Mouse (Mus musculus): ENCODE data around the gene Shc3. TPM values are rescaled to one million over a fixed set of nuclear protein-coding genes. Genes with fewer than 3 reads are reported as not detected.
A peak's percentile ranks its signal among the peaks of the same experiment; 100 is the strongest.

The Shc3 gene
- polyA plus RNA-seq, 1 experiment from 2014 or later = 4.3 TPM

- no peaks in the 10 kb centered on the region for H3K27me3 ChIP-seq (replicated peaks; ENCODE audit: control insufficient read depth, insufficient read depth, low read length)
- no peak overlapping the region for H3K4me3 ChIP-seq (ENCODE audit: low read depth, low read length)
- no peaks in the 10 kb centered on the region for H3K4me1 ChIP-seq (ENCODE audit: control insufficient read depth, insufficient read depth, low read length)
- no peak overlapping the region for H3K4me2 ChIP-seq (ENCODE audit: low read length)
- H3K36me3 ChIP-seq (ENCODE audit: control insufficient read depth, insufficient read depth, low read length) = no peaks in the 10 kb centered on the region
- ATAC-seq (no peak), DNase-seq (ENCODE audit: low spot score) (peak; percentile 22)
- no peaks in the 10 kb centered on the region for H3K9me3 ChIP-seq (replicated peaks; ENCODE audit: control insufficient read depth, low read length)
- WGBS = 29% methylated on average over 4 of the region's 4 CpGs
- H3K9ac ChIP-seq (ENCODE audit: low read length) = no peak overlapping the region
- no peak overlapping the region for H3K27ac ChIP-seq (ENCODE audit: low read depth, low read length)
These were observed 112.9 kb downstream of the Shc3 start for GRCm38 (mm10) chr13:51456190-51456878.

GRCm38 (mm10) chr13:51446550-51446949, 122.7 kb downstream of the Shc3 start:
- Histone ChIP-seq H3K9ac (ENCODE audit: low read length) (no peak overlapping the region), H3K27me3 (replicated peaks; ENCODE audit: control insufficient read depth, insufficient read depth, low read length) (no peaks in the 10 kb centered on the region), H3K4me2 (ENCODE audit: low read length) (no peak overlapping the region), H3K36me3 (ENCODE audit: control insufficient read depth, insufficient read depth, low read length) (0 out of 2 replicates have a peak, but pooled peaks cover 2% of the 10 kb centered on the region), H3K4me1 (ENCODE audit: control insufficient read depth, insufficient read depth, low read length) (no peaks in the 10 kb centered on the region), H3K9me3 (replicated peaks; ENCODE audit: control insufficient read depth, low read length) (no peaks in the 10 kb centered on the region), H3K27ac (ENCODE audit: low read depth, low read length) (no peak overlapping the region), H3K4me3 (ENCODE audit: low read depth, low read length) (no peak overlapping the region)
- WGBS = 85% methylated on average over 4 of the region's 4 CpGs
- ATAC-seq = no peak
- no peak for DNase-seq (ENCODE audit: low spot score)

GRCm38 (mm10) chr13:51442922-51443321, 126.3 kb downstream of the Shc3 start:
- no peak for ATAC-seq
- Histone ChIP-seq H3K27ac (ENCODE audit: low read depth, low read length) (no peak overlapping the region), H3K36me3 (ENCODE audit: control insufficient read depth, insufficient read depth, low read length) (0 out of 2 replicates have a peak, but pooled peaks cover 2% of the 10 kb centered on the region), H3K27me3 (replicated peaks; ENCODE audit: control insufficient read depth, insufficient read depth, low read length) (no peaks in the 10 kb centered on the region), H3K9me3 (replicated peaks; ENCODE audit: control insufficient read depth, low read length) (no peaks in the 10 kb centered on the region), H3K9ac (ENCODE audit: low read length) (no peak overlapping the region), H3K4me1 (ENCODE audit: control insufficient read depth, insufficient read depth, low read length) (no peaks in the 10 kb centered on the region), H3K4me3 (ENCODE audit: low read depth, low read length) (no peak overlapping the region), H3K4me2 (ENCODE audit: low read length) (no peak overlapping the region)
- no peak for DNase-seq (ENCODE audit: low spot score)
- 87% methylated on average over 8 of the region's 8 CpGs for WGBS

- DNase-seq (ENCODE audit: low spot score) (peak; percentile 58), ATAC-seq (peak; percentile 46; the same call in 1 of the 2 replicates)
- H3K27me3 ChIP-seq (replicated peaks; ENCODE audit: control insufficient read depth, insufficient read depth, low read length) = no peaks in the 10 kb centered on the region
- no peak overlapping the region for H3K4me3 ChIP-seq (ENCODE audit: low read depth, low read length)
- H3K9me3 ChIP-seq (replicated peaks; ENCODE audit: control insufficient read depth, low read length) = no peaks in the 10 kb centered on the region
- H3K4me2 ChIP-seq (ENCODE audit: low read length) = no peak overlapping the region
- H3K4me1 ChIP-seq (ENCODE audit: control insufficient read depth, insufficient read depth, low read length) = peaks cover 6% of the 10 kb centered on the region; the same call in 1 of the 2 replicates
- H3K27ac ChIP-seq (ENCODE audit: low read depth, low read length) = no peak overlapping the region; the same call in 1 of the 2 replicates
- 0 out of 2 replicates have a peak, but pooled peaks cover 2% of the 10 kb centered on the region for H3K36me3 ChIP-seq (ENCODE audit: control insufficient read depth, insufficient read depth, low read length)
- H3K9ac ChIP-seq (ENCODE audit: low read length) = no peak overlapping the region
- 27% methylated on average over 14 of the region's 14 CpGs for WGBS
These were observed 131.8 kb downstream of the Shc3 start for GRCm38 (mm10) chr13:51437105-51438085.

- no peak overlapping the region for H3K27ac ChIP-seq (ENCODE audit: low read depth, low read length)
- no peak overlapping the region for H3K4me3 ChIP-seq (ENCODE audit: low read depth, low read length)
- 92% methylated on average over 2 of the region's 2 CpGs for WGBS
- H3K9ac ChIP-seq (ENCODE audit: low read length) = no peak overlapping the region
- H3K36me3 ChIP-seq (ENCODE audit: control insufficient read depth, insufficient read depth, low read length) = no peaks in the 10 kb centered on the region
- no peak for ATAC-seq
- no peaks in the 10 kb centered on the region for H3K9me3 ChIP-seq (replicated peaks; ENCODE audit: control insufficient read depth, low read length)
- DNase-seq (ENCODE audit: low spot score) = no peak
- H3K27me3 ChIP-seq (replicated peaks; ENCODE audit: control insufficient read depth, insufficient read depth, low read length) = no peaks in the 10 kb centered on the region
- peaks cover 6% of the 10 kb centered on the region; the same call in 1 of the 2 replicates for H3K4me1 ChIP-seq (ENCODE audit: control insufficient read depth, insufficient read depth, low read length)
- H3K4me2 ChIP-seq (ENCODE audit: low read length) = no peak overlapping the region
These were observed 134.1 kb downstream of the Shc3 start for GRCm38 (mm10) chr13:51435146-51435545.

GRCm38 (mm10) chr13:51434460-51434859, 134.8 kb downstream of the Shc3 start:
- Histone ChIP-seq H3K4me2 (ENCODE audit: low read length) (no peak overlapping the region), H3K9me3 (replicated peaks; ENCODE audit: control insufficient read depth, low read length) (no peaks in the 10 kb centered on the region), H3K4me1 (ENCODE audit: control insufficient read depth, insufficient read depth, low read length) (peaks cover 6% of the 10 kb centered on the region; the same call in 1 of the 2 replicates), H3K4me3 (ENCODE audit: low read depth, low read length) (no peak overlapping the region), H3K27me3 (replicated peaks; ENCODE audit: control insufficient read depth, insufficient read depth, low read length) (no peaks in the 10 kb centered on the region), H3K27ac (ENCODE audit: low read depth, low read length) (no peak overlapping the region), H3K9ac (ENCODE audit: low read length) (no peak overlapping the region), H3K36me3 (ENCODE audit: control insufficient read depth, insufficient read depth, low read length) (no peaks in the 10 kb centered on the region)
- ATAC-seq (no peak), DNase-seq (ENCODE audit: low spot score) (no peak)
- WGBS = 56% methylated on average over 2 of the region's 2 CpGs

- Histone ChIP-seq H3K36me3 (ENCODE audit: control insufficient read depth, insufficient read depth, low read length) (no peaks in the 10 kb centered on the region), H3K4me3 (ENCODE audit: low read depth, low read length) (no peak overlapping the region), H3K27me3 (replicated peaks; ENCODE audit: control insufficient read depth, insufficient read depth, low read length) (no peaks in the 10 kb centered on the region), H3K4me2 (ENCODE audit: low read length) (no peak overlapping the region), H3K4me1 (ENCODE audit: control insufficient read depth, insufficient read depth, low read length) (peaks cover 6% of the 10 kb centered on the region; the same call in 1 of the 2 replicates), H3K27ac (ENCODE audit: low read depth, low read length) (no peak overlapping the region), H3K9ac (ENCODE audit: low read length) (no peak overlapping the region), H3K9me3 (replicated peaks; ENCODE audit: control insufficient read depth, low read length) (no peaks in the 10 kb centered on the region)
- no peak for ATAC-seq
- DNase-seq (ENCODE audit: low spot score) = no peak
- 79% methylated on average over 3 of the region's 3 CpGs for WGBS
These were observed 135.8 kb downstream of the Shc3 start for GRCm38 (mm10) chr13:51433371-51433770.

GRCm38 (mm10) chr13:51425662-51426443, 143.4 kb downstream of the Shc3 start:
- ATAC-seq (peak; percentile 61), DNase-seq (ENCODE audit: low spot score) (peak; percentile 58)
- H3K27ac ChIP-seq (ENCODE audit: low read depth, low read length) = no peak overlapping the region
- H3K9me3 ChIP-seq (replicated peaks; ENCODE audit: control insufficient read depth, low read length) = no peaks in the 10 kb centered on the region
- H3K4me2 ChIP-seq (ENCODE audit: low read length) = no peak overlapping the region
- H3K27me3 ChIP-seq (replicated peaks; ENCODE audit: control insufficient read depth, insufficient read depth, low read length) = no peaks in the 10 kb centered on the region
- peaks cover 5% of the 10 kb centered on the region; the same call in 1 of the 2 replicates for H3K4me1 ChIP-seq (ENCODE audit: control insufficient read depth, insufficient read depth, low read length)
- 83% methylated on average over 4 of the region's 4 CpGs for WGBS
- H3K9ac ChIP-seq (ENCODE audit: low read length) = no peak overlapping the region; the same call in 1 of the 2 replicates
- H3K4me3 ChIP-seq (ENCODE audit: low read depth, low read length) = no peak overlapping the region
- H3K36me3 ChIP-seq (ENCODE audit: control insufficient read depth, insufficient read depth, low read length) = no peaks in the 10 kb centered on the region
